Mouse (Mus musculus): ENCODE measurements at regions not wholly inside any gene's neighbourhood (a gene's known extent, or its start where the extent isn't known, plus 50 kb on each side); places are given as distances from the start of the nearest gene placed in this dataset.

DNA sequence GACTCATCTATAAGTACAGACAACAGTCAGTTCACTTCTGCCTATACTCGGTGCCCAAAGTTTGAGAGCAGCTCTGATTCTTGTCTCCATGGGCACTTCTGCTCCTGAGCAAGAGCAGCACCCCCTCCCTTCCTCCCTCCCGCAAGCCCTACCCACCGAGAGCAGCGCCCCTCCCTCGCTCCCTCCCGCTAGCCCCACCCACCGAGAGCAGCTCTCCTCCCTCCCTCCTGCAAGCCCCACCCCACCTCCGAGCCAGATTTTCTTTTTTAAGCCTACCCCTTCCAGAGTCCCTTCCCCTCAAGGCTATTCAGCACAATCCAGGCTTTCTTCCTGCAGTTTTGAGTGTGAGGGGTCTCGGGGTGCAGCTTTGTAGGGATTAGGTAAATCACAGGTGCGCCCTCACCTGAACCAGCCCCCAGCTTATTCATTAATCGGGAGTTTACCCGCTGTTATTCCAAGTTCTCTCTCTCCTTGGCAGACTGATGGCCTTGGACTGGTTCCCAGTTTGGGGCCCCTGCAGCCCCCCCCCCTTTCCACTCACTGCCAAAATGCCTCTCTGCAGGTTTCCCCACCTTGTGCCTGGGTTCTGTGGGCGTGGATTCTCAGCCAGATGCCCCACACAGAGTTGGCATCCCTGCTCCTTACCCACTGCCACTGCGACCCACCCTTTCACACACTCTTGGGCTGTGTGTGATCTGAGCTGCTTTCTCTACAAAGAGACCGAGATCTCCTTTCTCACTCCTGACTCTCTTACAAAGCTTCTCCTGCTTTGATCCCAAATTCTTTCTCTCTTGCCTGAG, 132.9 kb downstream of the Ly86 start:
- Histone ChIP-seq H3K27ac (ENCODE audit: control insufficient read depth, insufficient read depth, low read depth, low read length) (no peak overlapping the region), H3K4me1 (ENCODE audit: control insufficient read depth, insufficient read depth, low read length) (peaks cover 7% of the 10 kb centered on the region), H3K36me3 (ENCODE audit: control insufficient read depth, insufficient read depth, low read length) (no peaks in the 10 kb centered on the region), H3K27me3 (ENCODE audit: control insufficient read depth, insufficient read depth, low read length) (no peaks in the 10 kb centered on the region), H3K4me3 (ENCODE audit: control insufficient read depth, low read depth, low read length) (no peak overlapping the region)
- no peak for TF ChIP-seq CTCF (IDR thresholded peaks at IDR 0.05; ENCODE audit: control insufficient read depth, insufficient read depth, insufficient replicate concordance, low read depth, low read length)
- no peak for TF ChIP-seq POLR2A (IDR thresholded peaks at IDR 0.05; ENCODE audit: control insufficient read depth, low read depth, low read length)

DNA sequence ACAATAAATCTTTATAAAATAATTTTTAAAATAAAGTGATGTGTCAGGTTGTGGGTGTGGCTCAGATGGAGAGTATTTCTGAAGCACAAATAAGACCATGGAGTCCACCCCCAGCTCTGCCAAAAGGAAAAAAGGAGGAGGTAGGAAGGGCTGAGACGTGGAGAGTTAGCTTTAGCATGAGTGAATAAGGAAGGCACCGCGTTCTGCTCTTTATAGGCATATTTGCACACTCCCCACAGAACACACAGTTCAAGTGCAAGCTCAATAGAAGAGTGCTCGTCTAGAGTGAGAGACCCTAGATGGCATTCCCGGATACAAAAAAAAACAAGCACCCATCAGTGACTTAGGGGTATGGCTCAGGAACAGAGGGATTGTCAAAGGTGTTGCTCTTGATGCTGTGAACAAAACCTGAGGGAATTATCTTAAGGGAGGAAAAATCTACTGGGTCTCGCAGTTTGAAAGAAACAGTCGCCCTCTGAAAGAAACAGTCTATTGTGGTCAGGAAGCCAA, 134.2 kb downstream of the Ly86 start:
- Histone ChIP-seq H3K27ac (ENCODE audit: control insufficient read depth, insufficient read depth, low read depth, low read length) (no peak overlapping the region), H3K4me1 (ENCODE audit: control insufficient read depth, insufficient read depth, low read length) (peaks cover 9% of the 10 kb centered on the region), H3K4me3 (ENCODE audit: control insufficient read depth, low read depth, low read length) (no peak overlapping the region), H3K36me3 (ENCODE audit: control insufficient read depth, insufficient read depth, low read length) (no peaks in the 10 kb centered on the region), H3K27me3 (ENCODE audit: control insufficient read depth, insufficient read depth, low read length) (no peaks in the 10 kb centered on the region)
- no peak for TF ChIP-seq POLR2A (IDR thresholded peaks at IDR 0.05; ENCODE audit: control insufficient read depth, low read depth, low read length)
- no peak for TF ChIP-seq CTCF (IDR thresholded peaks at IDR 0.05; ENCODE audit: control insufficient read depth, insufficient read depth, insufficient replicate concordance, low read depth, low read length)

DNA sequence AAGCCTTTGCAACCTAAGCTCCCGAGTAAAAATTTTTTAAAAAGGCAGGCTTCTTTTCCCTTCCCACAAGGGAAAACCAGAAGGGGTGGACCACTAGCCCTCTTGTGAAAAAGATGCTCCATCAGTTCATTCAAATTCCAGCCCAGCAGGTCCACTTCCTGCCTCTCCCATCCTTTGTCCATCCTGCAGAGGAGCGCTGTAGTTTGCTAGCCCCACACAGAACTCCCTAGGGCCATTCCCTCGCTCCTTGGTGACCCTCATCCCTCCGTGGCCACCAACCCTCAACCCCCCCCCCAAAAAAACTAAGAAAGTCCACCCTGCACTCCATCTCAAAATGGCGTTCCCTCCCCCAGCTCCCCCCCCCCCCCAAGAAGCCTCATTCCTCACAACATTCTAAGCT, 136.5 kb downstream of the Ly86 start:
- Histone ChIP-seq H3K27me3 (ENCODE audit: control insufficient read depth, insufficient read depth, low read length) (no peaks in the 10 kb centered on the region), H3K4me3 (ENCODE audit: control insufficient read depth, low read depth, low read length) (no peak overlapping the region), H3K4me1 (ENCODE audit: control insufficient read depth, insufficient read depth, low read length) (peaks cover 6% of the 10 kb centered on the region), H3K27ac (ENCODE audit: control insufficient read depth, insufficient read depth, low read depth, low read length) (no peak overlapping the region), H3K36me3 (ENCODE audit: control insufficient read depth, insufficient read depth, low read length) (no peaks in the 10 kb centered on the region)
- TF ChIP-seq CTCF (IDR thresholded peaks at IDR 0.05; ENCODE audit: control insufficient read depth, insufficient read depth, insufficient replicate concordance, low read depth, low read length) (no peak), POLR2A (IDR thresholded peaks at IDR 0.05; ENCODE audit: control insufficient read depth, low read depth, low read length) (no peak)

DNA sequence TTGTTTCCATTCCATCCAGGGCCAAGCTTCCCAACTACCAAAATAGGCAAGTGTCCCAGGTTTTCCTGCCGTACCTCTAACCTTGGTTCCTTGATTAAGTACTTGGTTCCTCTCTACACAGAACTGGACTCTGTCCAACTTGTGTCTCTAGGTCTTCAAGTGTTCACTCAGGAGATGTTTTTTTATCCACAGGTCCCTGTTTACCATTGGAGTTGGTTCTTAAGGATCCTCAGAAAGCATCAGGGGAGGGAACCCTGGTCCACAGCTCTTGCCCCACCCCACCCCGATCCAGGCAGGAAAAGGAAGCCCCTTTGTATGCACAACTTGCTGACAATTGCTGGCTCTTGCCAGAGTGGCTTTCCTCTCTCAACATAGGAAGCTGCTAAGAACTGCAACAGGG, 137.0 kb downstream of the Ly86 start:
- TF ChIP-seq POLR2A (IDR thresholded peaks at IDR 0.05; ENCODE audit: control insufficient read depth, low read depth, low read length) (no peak), CTCF (IDR thresholded peaks at IDR 0.05; ENCODE audit: control insufficient read depth, insufficient read depth, insufficient replicate concordance, low read depth, low read length) (no peak)
- Histone ChIP-seq H3K36me3 (ENCODE audit: control insufficient read depth, insufficient read depth, low read length) (no peaks in the 10 kb centered on the region), H3K4me3 (ENCODE audit: control insufficient read depth, low read depth, low read length) (no peak overlapping the region), H3K4me1 (ENCODE audit: control insufficient read depth, insufficient read depth, low read length) (peaks cover 6% of the 10 kb centered on the region), H3K27me3 (ENCODE audit: control insufficient read depth, insufficient read depth, low read length) (no peaks in the 10 kb centered on the region), H3K27ac (ENCODE audit: control insufficient read depth, insufficient read depth, low read depth, low read length) (no peak overlapping the region)

DNA sequence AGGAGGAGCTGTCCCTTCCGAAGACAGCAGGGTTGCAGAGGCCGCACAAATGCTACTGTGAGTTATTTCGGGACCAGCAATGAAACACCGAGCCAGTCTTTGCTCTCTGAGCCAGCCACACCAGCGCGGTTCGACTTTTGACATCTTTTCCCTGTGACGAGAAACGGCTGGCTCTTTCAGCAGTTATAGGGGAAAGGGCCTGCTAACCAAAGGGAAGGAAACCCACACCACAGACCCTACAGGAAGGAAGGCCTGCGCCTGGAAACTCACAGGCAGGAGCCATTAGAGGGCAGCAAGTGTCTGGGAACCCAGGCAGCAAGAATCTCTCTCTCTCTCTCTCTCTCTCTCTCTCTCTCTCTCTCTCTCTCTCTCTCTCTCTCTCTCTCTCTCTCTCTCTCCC, 137.6 kb downstream of the Ly86 start:
- H3K27me3 ChIP-seq (ENCODE audit: control insufficient read depth, insufficient read depth, low read length): no peaks in the 10 kb centered on the region
- no peak overlapping the region for H3K4me3 ChIP-seq (ENCODE audit: control insufficient read depth, low read depth, low read length)
- H3K27ac ChIP-seq (ENCODE audit: control insufficient read depth, insufficient read depth, low read depth, low read length): peak overlapping the region; percentile 51
- no peaks in the 10 kb centered on the region for H3K36me3 ChIP-seq (ENCODE audit: control insufficient read depth, insufficient read depth, low read length)
- TF ChIP-seq CTCF (IDR thresholded peaks at IDR 0.05; ENCODE audit: control insufficient read depth, insufficient read depth, insufficient replicate concordance, low read depth, low read length): no peak
- no peak for TF ChIP-seq POLR2A (IDR thresholded peaks at IDR 0.05; ENCODE audit: control insufficient read depth, low read depth, low read length)
- peaks cover 6% of the 10 kb centered on the region for H3K4me1 ChIP-seq (ENCODE audit: control insufficient read depth, insufficient read depth, low read length)

DNA sequence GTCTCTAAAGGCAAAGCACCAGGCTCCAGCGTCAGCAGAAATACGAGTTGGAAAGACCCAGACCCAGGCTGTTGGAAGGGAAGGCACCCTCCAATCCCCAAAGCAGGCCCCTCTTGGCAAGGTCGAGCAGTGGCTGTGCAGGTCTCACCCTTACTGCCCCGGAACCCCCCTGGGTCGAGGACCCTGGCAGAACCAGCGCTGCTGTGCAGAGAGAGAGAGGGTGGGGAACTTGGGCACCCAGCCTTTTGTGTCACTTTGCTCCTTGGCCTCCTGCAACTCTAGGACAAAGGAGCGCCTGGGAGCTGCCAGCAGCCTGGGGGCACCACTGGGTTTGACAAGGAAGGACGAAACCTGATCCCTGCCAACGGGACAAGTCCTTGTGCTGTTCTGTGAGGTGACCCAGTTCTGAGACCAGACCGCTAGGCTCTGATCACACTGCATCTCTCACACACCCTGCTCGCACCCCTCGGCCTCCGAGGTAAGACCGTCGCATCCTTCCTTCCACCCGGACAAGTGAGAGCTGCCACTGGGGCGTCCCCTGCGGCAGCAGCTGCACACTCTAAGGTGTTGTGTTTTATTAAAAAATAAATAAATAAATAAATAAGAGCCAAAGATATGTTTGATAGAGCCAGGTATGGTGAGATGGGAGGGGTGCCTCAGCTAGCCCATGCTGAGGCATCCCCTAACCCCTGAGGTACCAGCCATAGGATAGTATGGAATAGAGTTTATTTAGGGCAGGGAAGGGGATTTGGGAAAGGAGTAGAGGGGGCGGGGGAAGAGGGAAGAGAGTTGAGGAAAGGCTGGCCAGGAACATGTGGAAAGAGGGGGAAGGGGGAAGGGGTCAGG, 138.2 kb downstream of the Ly86 start:
- Histone ChIP-seq H3K27me3 (ENCODE audit: control insufficient read depth, insufficient read depth, low read length) (no peaks in the 10 kb centered on the region), H3K4me3 (ENCODE audit: control insufficient read depth, low read depth, low read length) (no peak overlapping the region), H3K27ac (ENCODE audit: control insufficient read depth, insufficient read depth, low read depth, low read length) (peak overlapping the region; percentile 65; the same call in 1 of the 2 replicates), H3K4me1 (ENCODE audit: control insufficient read depth, insufficient read depth, low read length) (peaks cover 2% of the 10 kb centered on the region), H3K36me3 (ENCODE audit: control insufficient read depth, insufficient read depth, low read length) (no peaks in the 10 kb centered on the region)
- no peak for TF ChIP-seq POLR2A (IDR thresholded peaks at IDR 0.05; ENCODE audit: control insufficient read depth, low read depth, low read length)
- no peak for TF ChIP-seq CTCF (IDR thresholded peaks at IDR 0.05; ENCODE audit: control insufficient read depth, insufficient read depth, insufficient replicate concordance, low read depth, low read length)

DNA sequence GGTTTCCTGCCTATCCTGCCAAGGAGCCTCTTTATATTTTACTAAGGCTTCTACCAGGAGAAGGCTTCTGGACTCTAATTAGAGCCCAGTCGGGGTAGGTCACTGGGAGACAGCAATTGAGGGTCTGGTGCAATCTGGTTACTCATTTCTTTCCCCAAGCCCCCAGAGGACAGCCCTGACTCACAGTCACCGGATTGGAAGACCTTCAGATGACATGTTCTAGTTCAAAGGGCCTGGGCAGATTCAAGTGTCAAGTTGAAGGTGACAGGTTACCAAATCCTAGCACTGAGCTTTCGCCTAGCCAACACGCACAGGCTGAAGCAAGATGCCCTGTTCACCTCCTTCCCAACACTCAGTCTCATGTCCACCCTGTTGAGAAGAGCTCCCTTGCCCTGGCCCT, 139.6 kb downstream of the Ly86 start:
- Histone ChIP-seq H3K27me3 (ENCODE audit: control insufficient read depth, insufficient read depth, low read length) (no peaks in the 10 kb centered on the region), H3K4me1 (ENCODE audit: control insufficient read depth, insufficient read depth, low read length) (peaks cover 2% of the 10 kb centered on the region), H3K27ac (ENCODE audit: control insufficient read depth, insufficient read depth, low read depth, low read length) (no peak overlapping the region), H3K4me3 (ENCODE audit: control insufficient read depth, low read depth, low read length) (no peak overlapping the region), H3K36me3 (ENCODE audit: control insufficient read depth, insufficient read depth, low read length) (no peaks in the 10 kb centered on the region)
- TF ChIP-seq POLR2A (IDR thresholded peaks at IDR 0.05; ENCODE audit: control insufficient read depth, low read depth, low read length): no peak
- no peak for TF ChIP-seq CTCF (IDR thresholded peaks at IDR 0.05; ENCODE audit: control insufficient read depth, insufficient read depth, insufficient replicate concordance, low read depth, low read length)

All from testis, adult 2 months (tissue).